In the genomic region with DNA sequence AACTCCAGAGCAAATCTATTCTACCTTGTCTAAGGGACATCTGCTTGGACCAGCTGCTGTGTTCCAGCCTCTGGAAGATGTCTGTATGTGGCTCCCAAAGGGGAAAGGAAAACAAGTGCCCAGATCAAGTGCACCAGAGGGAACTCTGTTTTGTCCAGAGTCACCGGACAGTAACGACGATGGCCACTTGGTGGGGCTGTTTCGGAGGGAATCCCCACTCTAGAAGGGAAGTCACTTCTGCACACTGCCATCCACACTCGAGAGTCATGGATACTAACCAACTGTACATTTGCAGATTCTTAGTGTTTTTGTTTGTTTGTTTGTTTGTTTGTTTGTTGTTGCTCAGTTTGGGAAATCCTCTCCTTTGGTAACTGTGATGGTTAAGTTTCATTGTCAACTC, we compare ENCODE assay signal across 10 mouse cellular contexts. TPM values are rescaled to one million over a fixed set of nuclear protein-coding genes. Genes with fewer than 3 reads are reported as not detected.
DNase-seq lines count a peak whose midpoint lies in the region; ATAC-seq and TF ChIP-seq lines count a peak whose summit lies in the region.
"Had no signal": no experiment of that assay in that cellular context is flagged by ENCODE, and none has a peak within 500 bp of the region (broad histone marks: within the 10 kb centered on the region; RNA-seq: fewer than 3 reads in every experiment).

No protein-coding gene starts in this region.

- no peak overlapping the region for H3K4me2 ChIP-seq in embryonic facial prominence, embryonic 11.5 days (ENCODE audit: low read depth, low read length)
- H3K4me2 ChIP-seq: neural tube, embryonic 12.5 days had no signal

- H3K27me3 ChIP-seq in embryonic facial prominence, embryonic 11.5 days (ENCODE audit: control insufficient read depth, insufficient read depth, low read length), result no peaks in the 10 kb centered on the region
- H3K27me3 ChIP-seq: neural tube, embryonic 12.5 days had no signal

- no peaks in the 10 kb centered on the region; the same call in 1 of the 2 replicates for H3K4me1 ChIP-seq in embryonic facial prominence, embryonic 11.5 days (ENCODE audit: control insufficient read depth, insufficient read depth, low read length)
- H3K4me1 ChIP-seq: neural tube, embryonic 12.5 days had no signal

- peak; percentile 62 for TF ChIP-seq CTCF in left cerebral cortex, adult 2 months (IDR thresholded peaks at IDR 0.05)

- H3K27ac ChIP-seq in left cerebral cortex, adult 2 months, result no peak overlapping the region
- H3K27ac ChIP-seq in embryonic facial prominence, embryonic 11.5 days (replicated peaks; ENCODE audit: low read depth, low read length), result no peak overlapping the region
- H3K27ac ChIP-seq: neural tube, embryonic 12.5 days had no signal

- H3K9me3 ChIP-seq in embryonic facial prominence, embryonic 11.5 days (replicated peaks; ENCODE audit: control insufficient read depth, low read length), result no peaks in the 10 kb centered on the region
- H3K9me3 ChIP-seq: neural tube, embryonic 12.5 days had no signal

- H3K4me3 ChIP-seq in left cerebral cortex, adult 2 months, result no peak overlapping the region
- H3K4me3 ChIP-seq in embryonic facial prominence, embryonic 11.5 days (ENCODE audit: low read depth, low read length), result no peak overlapping the region
- H3K4me3 ChIP-seq: erythroblast, embryonic 14.5 days; neural tube, embryonic 12.5 days had no signal

- H3K9ac ChIP-seq in embryonic facial prominence, embryonic 11.5 days (replicated peaks; ENCODE audit: low read length), result no peak overlapping the region
- H3K9ac ChIP-seq: neural tube, embryonic 12.5 days had no signal

- no peaks in the 10 kb centered on the region for H3K36me3 ChIP-seq in embryonic facial prominence, embryonic 11.5 days (replicated peaks; ENCODE audit: control insufficient read depth, insufficient read depth, low read depth, low read length)
- H3K36me3 ChIP-seq: neural tube, embryonic 12.5 days had no signal

- no peak for ATAC-seq in cerebellum, adult (ENCODE audit: insufficient number of reproducible peaks, low FRiP score, low TSS enrichment)
- no peak for ATAC-seq in embryonic facial prominence, embryonic 11.5 days (replicated peaks; ENCODE audit: insufficient number of reproducible peaks, low FRiP score, low TSS enrichment, low read depth)

- intact Hi-C loops in left cerebral cortex, adult 2 months (cut with DNase I), result no loop called here
- intact Hi-C loops in left cerebral cortex, postnatal 25 days (cut with DNase I), result loop anchor here (10.0 kb wide), 1 partner anchor 168 kb away; no protein-coding TSS in a partner anchor

- DNase-seq in cerebellum, adult 18-20 months, result peak; percentile 15 to 40
- peak; percentile 10 to 40 for DNase-seq in left cerebral cortex, adult 2 months (ENCODE audit: extremely low spot score in 1 of 2, low spot score in 2 of 2)
- DNase-seq in left cerebral cortex, postnatal 25 days (ENCODE audit: low spot score in 2 of 2), result no peak
- DNase-seq in R1 (ENCODE audit: low read depth, low spot score), result peak; percentile 35
- DNase-seq in embryonic facial prominence, embryonic 11.5 days (ENCODE audit: low spot score), result peak; percentile 31
- DNase-seq in retina, postnatal 1 day, result peak; percentile 51
- no peak for DNase-seq in heart, adult 9 months (ENCODE audit: low spot score in 2 of 2)

- 44% methylated on average over 5 of the region's 5 CpGs for WGBS in embryonic facial prominence, embryonic 11.5 days

RNA-seq across cellular contexts. Expression of a gene that starts 4.5 kb away (rescaled TPM):
- total RNA-seq in left cerebral cortex, adult 2 months (2021), result not detected
- total RNA-seq in left cerebral cortex, postnatal 25 days (2021), result under 1 TPM in 1 of 2 experiments, not detected in 1; 0.55 TPM
- polyA plus RNA-seq in embryonic facial prominence, embryonic 11.5 days (2014; fragmentation: Nextera tagmentation; extraction: Ambion mirVana), result 0.32 TPM in 1 of 2 replicates, not detected in the other
- polyA plus RNA-seq: erythroblast, embryonic 14.5 days; neural tube, embryonic 12.5 days had no signal

RNA-seq across cellular contexts. Expression of a gene that starts 23.8 kb away (rescaled TPM):
- total RNA-seq in left cerebral cortex, adult 2 months (2021), result 1 to 10 TPM; 4.7 to 6.5 TPM
- 1 to 10 TPM; 4.8 to 5.2 TPM for total RNA-seq in left cerebral cortex, postnatal 25 days (2021)
- 0.79 and 1.6 TPM in 2 replicates for polyA plus RNA-seq in embryonic facial prominence, embryonic 11.5 days (2014; fragmentation: Nextera tagmentation; extraction: Ambion mirVana)
- polyA plus RNA-seq: erythroblast, embryonic 14.5 days had no signal

Comparison
In these comparisons a context has a peak if more than half of its experiments do, and no peak if none do; other contexts are left out.
1. DNase-seq: peak in cerebellum, adult 18-20 months (2 of 2), left cerebral cortex, adult 2 months (2 of 2), R1 (single experiment), embryonic facial prominence, embryonic 11.5 days (single experiment) and retina, postnatal 1 day (single experiment); none in left cerebral cortex, postnatal 25 days (0 of 2) and heart, adult 9 months (0 of 2).